Mouse (Mus musculus) neural tube, embryonic 11.5 days (tissue): ENCODE results near the gene Taf1. TPM values are rescaled to one million over a fixed set of nuclear protein-coding genes. Genes with fewer than 3 reads are reported as not detected.

Experiments
- ATAC-seq: fragments of 200-750 bp; cut with Nextera tagmentation; 2 replicates; pipeline ENCODE4 v1.8.0; 2017; ENCODE audit warnings: moderate number of reproducible peaks, mild to moderate bottlenecking, moderate TSS enrichment, moderate library complexity; ENCODE audit not compliant: insufficient read depth, low FRiP score, low TSS enrichment
- DNase-seq: peaks from one replicate; pipeline ENCODE4 v3.0.0-alpha.2; 2015; ENCODE audit warnings: low spot score
- H3K27ac ChIP-seq: fragments of 300-500 bp; sonication (generic); 2 replicates; pipeline ENCODE4 v1.5.1; 2014; ENCODE audit warnings: low read depth, mild to moderate bottlenecking, low read length
- H3K27me3 ChIP-seq: fragments of 300-500 bp; sonication (generic); 2 replicates; pipeline ENCODE4 v1.6.1; 2014; ENCODE audit warnings: mild to moderate bottlenecking, low read length, mixed read lengths; ENCODE audit not compliant: control insufficient read depth, insufficient read depth
- H3K36me3 ChIP-seq: fragments of 300-500 bp; sonication (generic); 2 replicates; pipeline ENCODE4 v1.6.1; 2014; ENCODE audit warnings: mild to moderate bottlenecking, low read length, moderate library complexity, mixed read lengths; ENCODE audit not compliant: control insufficient read depth, insufficient read depth
- H3K4me1 ChIP-seq: fragments of 300-500 bp; sonication (generic); 2 replicates; pipeline ENCODE4 v1.6.1; 2014; ENCODE audit warnings: low read length, mixed read lengths; ENCODE audit not compliant: control insufficient read depth, insufficient read depth
- H3K4me2 ChIP-seq: fragments of 300-500 bp; sonication (generic); 2 replicates; pipeline ENCODE4 v1.6.1; 2014; ENCODE audit warnings: low read depth, mild to moderate bottlenecking, moderate library complexity
- H3K4me3 ChIP-seq: fragments of 300-500 bp; sonication (generic); 2 replicates; pipeline ENCODE4 v1.5.1; 2014; ENCODE audit warnings: low read depth, low read length
- H3K9ac ChIP-seq: fragments of 300-500 bp; sonication (generic); 2 replicates; pipeline ENCODE4 v1.6.1; 2014; ENCODE audit warnings: mild to moderate bottlenecking, low read length
- H3K9me3 ChIP-seq: fragments of 300-500 bp; sonication (generic); 2 replicates; pipeline ENCODE4 v1.6.1; 2016; ENCODE audit warnings: low read length; ENCODE audit not compliant: control insufficient read depth
- WGBS: fragments of 180-500 bp; shearing (Covaris S2); extraction: QIAGEN DNeasy Blood & Tissue Kit; methylation state at CpG from one replicate; pipeline ENCODE4 v1.1.7; 2014; 5-methylcytosine and 5-hydroxymethylcytosine counted together
- polyA plus RNA-seq: library from polyadenylated mRNA; unstranded; fragments of >200 nt; fragmentation: Nextera tagmentation; extraction: Ambion mirVana; gene quantifications from 2 replicates; pipeline ENCODE4 v1.2.1, GENCODE M21; 2014

Taf1 gene
- polyA plus RNA-seq, 1 experiment from 2014 or later, result 22.3 TPM

DNA sequence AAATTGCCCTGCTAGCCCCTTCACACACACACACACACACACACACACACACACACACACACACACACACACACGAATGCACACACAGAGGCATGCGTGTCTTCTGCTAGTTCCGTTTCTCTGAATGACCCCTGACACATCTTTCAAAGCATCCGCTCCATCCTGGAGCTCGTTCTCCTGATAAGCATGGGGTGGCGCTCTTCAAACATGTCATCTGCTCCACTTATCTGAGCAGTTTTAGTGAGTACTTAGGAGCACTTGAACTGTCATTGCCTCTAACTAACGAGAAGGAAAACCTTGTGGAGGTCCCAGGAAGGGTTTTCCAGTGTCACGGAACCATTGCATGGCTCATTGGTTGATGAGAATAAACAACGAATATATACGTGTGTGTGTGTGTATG lies 85.4 kb downstream of the Taf1 start:
- Histone ChIP-seq H3K4me3 (no peak overlapping the region), H3K4me2 (no peak overlapping the region), H3K9ac (no peak overlapping the region), H3K4me1 (no peaks in the 10 kb centered on the region), H3K9me3 (no peaks in the 10 kb centered on the region), H3K36me3 (no peaks in the 10 kb centered on the region), H3K27ac (no peak overlapping the region), H3K27me3 (no peaks in the 10 kb centered on the region)
- WGBS, result 75% methylated on average over 10 of the region's 10 CpGs
- ATAC-seq (no peak), DNase-seq (no peak)

DNA sequence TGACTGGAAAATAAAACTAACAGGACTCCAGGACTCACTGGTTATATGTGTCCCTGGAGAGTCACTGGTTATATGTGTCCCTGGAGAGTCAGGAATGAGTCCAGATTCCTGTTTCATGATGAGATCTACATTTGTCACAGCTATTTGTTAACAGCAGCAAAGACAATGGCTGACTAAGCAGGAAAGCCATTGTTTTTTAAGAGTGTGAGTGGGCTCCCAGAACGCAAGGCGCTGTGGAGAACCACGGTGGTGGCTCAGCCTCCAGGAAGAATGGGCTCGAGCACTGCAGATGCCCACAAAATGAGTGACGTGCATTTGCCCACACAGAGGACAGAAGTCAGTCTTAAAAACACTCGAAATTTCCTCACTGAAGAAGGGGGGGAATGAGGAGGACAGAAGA lies 87.8 kb downstream of the Taf1 start:
- no peak for ATAC-seq
- Histone ChIP-seq H3K4me2 (no peak overlapping the region), H3K27me3 (no peaks in the 10 kb centered on the region), H3K9me3 (no peaks in the 10 kb centered on the region), H3K4me3 (no peak overlapping the region), H3K36me3 (no peaks in the 10 kb centered on the region), H3K9ac (no peak overlapping the region), H3K27ac (no peak overlapping the region), H3K4me1 (no peaks in the 10 kb centered on the region)
- WGBS, result 69% methylated on average over 6 of the region's 6 CpGs
- DNase-seq, result no peak

DNA sequence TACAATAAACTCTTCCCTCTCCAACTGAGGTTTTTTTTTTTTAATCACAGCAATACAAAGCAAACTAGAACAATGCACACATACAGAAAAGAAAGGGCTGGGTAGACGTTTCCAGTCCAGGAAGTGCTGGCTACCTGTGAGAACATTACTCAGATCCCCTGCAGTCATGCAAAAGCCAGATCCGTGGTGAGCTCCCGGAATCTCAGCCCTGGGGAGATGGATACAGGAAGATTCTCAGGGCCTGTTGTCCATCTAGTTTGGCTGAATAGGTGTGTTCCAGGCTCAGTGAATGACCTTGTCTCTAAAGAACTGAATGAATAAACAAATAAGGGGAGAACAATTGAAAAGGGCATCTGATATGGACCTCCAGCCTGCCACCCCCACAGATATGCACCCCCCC lies 90.0 kb downstream of the Taf1 start:
- Histone ChIP-seq H3K4me1 (no peaks in the 10 kb centered on the region), H3K4me2 (no peak overlapping the region), H3K9ac (no peak overlapping the region), H3K27me3 (no peaks in the 10 kb centered on the region), H3K36me3 (no peaks in the 10 kb centered on the region), H3K9me3 (no peaks in the 10 kb centered on the region), H3K27ac (no peak overlapping the region), H3K4me3 (no peak overlapping the region)
- ATAC-seq (no peak), DNase-seq (no peak)
- 71% methylated on average over 3 of the region's 3 CpGs for WGBS

DNA sequence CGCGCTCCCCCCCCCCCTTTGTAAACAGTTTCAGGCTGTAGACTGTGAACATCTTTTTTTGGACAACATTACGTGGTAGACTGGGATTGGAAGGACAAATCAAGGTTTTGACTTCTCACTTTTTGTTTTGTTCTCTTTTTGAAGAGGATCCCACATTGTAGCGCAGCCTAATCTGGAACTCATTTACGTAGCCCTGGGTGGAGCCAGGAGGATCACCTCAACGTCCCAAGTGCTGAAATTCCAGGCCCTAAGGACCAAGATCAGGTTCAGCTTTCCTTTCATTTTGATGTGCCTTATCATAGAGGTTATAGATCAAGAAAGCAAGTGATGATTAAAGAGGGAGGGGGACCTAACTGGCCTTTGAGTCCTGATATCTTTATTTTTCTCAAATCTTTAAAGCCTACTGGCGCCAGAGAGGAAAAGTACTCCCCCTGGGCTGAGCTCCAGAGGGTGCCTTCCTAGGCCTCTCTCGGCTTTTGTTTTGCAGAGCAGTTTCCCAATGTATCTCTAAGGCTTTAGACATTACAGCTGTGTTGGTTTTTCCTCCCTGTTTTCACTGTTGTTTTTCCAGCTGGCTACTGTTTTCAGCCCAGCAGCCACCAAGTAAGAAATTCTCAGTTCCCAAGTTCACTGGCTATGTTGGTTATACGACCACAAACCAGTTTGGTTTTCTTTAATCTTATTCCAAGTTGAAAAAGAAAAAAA lies 104.4 kb downstream of the Taf1 start:
- no peaks in the 10 kb centered on the region for H3K27me3 ChIP-seq
- DNase-seq (no peak), ATAC-seq (no peak)
- H3K27ac ChIP-seq, result no peak overlapping the region
- no peaks in the 10 kb centered on the region for H3K36me3 ChIP-seq
- H3K9ac ChIP-seq, result no peak overlapping the region
- 33% methylated on average over 8 of the region's 9 CpGs for WGBS
- H3K4me3 ChIP-seq, result no peak overlapping the region
- H3K4me1 ChIP-seq, result no peaks in the 10 kb centered on the region
- no peak overlapping the region for H3K4me2 ChIP-seq
- no peaks in the 10 kb centered on the region for H3K9me3 ChIP-seq

DNA sequence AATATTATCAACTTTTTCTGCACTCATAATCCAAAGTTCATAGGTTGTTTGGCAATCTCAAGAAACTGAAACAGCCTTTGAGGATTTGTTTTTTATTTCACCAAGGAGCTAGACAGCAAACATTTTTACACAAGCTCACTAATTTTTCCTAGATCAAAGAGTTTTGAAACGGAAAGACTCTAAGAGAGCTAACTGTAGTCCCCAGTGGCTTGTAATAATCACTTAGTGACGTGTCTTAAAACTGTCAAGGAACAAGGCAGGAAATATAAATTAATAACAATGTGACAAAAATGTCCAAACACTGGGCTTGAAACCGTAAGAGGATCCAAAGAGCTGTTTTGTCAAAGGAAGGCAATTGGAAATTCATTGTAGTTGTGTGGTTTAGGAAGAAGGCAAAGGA lies 106.3 kb downstream of the Taf1 start:
- no peaks in the 10 kb centered on the region for H3K4me1 ChIP-seq
- ATAC-seq (no peak), DNase-seq (no peak)
- H3K36me3 ChIP-seq, result no peaks in the 10 kb centered on the region
- no peaks in the 10 kb centered on the region for H3K9me3 ChIP-seq
- H3K27ac ChIP-seq, result no peak overlapping the region
- H3K4me3 ChIP-seq, result peak overlapping the region; percentile 70; the same call in 1 of the 2 replicates
- 27% methylated on average over 3 of the region's 3 CpGs for WGBS
- no peaks in the 10 kb centered on the region for H3K27me3 ChIP-seq
- peak overlapping the region; percentile 40; the same call in 1 of the 2 replicates for H3K4me2 ChIP-seq
- no peak overlapping the region for H3K9ac ChIP-seq

DNA sequence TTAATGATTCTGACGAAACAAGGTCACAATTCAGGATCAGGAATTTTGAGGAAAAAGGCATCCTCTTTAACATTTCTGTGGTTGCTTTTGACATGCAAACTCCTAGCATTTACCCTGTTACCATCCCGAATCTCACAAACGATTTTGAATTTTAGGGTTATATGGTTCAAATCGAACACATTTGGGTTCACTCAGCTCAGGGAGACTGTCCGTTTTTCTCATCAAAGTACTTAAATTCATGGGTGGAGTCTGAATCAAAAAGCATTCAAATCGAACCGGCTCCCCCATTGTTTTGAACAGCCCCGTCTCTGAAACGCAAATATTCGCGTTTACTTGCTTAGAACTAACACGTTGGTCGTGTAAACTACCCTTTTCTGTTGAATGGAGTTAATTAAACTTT lies 106.8 kb downstream of the Taf1 start:
- Histone ChIP-seq H3K4me2 (peak overlapping the region; percentile 40), H3K4me1 (no peaks in the 10 kb centered on the region), H3K36me3 (no peaks in the 10 kb centered on the region), H3K4me3 (peak overlapping the region; percentile 70), H3K9me3 (no peaks in the 10 kb centered on the region), H3K27me3 (no peaks in the 10 kb centered on the region), H3K9ac (0 out of 2 replicates have a peak overlapping the region, but pooled peaks have one; percentile 35), H3K27ac (no peak overlapping the region)
- no peak for DNase-seq
- no peak; the same call in 1 of the 2 replicates for ATAC-seq
- WGBS, result 15% methylated on average over 13 of the region's 13 CpGs

DNA sequence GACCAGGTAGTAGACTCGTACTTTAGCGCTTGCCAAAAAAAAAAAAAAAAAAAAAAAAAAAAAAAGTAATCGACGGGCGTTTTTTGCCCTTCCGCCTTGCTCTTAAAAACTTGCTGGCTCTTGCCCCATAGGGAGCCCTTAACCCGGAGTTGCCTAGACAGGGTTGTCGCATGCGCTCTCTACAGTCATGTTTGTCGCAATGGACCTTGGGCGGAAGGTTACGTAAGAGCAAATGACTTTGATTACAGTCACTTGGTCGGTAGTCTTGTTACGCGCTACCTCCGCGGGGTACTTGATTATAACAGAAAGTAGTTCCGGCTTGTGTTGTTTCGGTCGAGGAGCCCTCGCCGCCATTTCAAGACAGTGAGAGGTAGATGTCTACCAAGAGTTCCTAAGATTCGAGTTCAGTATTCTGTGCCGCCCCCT lies 107.2 kb downstream of the Taf1 start, which contains the start of gene Ogt:
Gene Ogt, plus strand, starts transcription at position 320 of the 426 bp plus-strand sequence.
- peak within 1 kb of the TSS; percentile 61 for H3K27ac ChIP-seq
- H3K4me2 ChIP-seq, result peak within 1 kb of the TSS; percentile 63
- H3K9me3 ChIP-seq, result no peaks in the 10 kb centered on the region
- H3K27me3 ChIP-seq, result no peaks in the 10 kb centered on the region
- peak within 1 kb of the TSS; percentile 80 for H3K9ac ChIP-seq
- H3K4me1 ChIP-seq, result no peaks in the 10 kb centered on the region
- peak within 1 kb of the TSS; percentile 70 for H3K4me3 ChIP-seq
- 11% methylated on average over 23 of the region's 24 CpGs for WGBS
- DNase-seq, result peak; percentile 86
- no peaks in the 10 kb centered on the region for H3K36me3 ChIP-seq
- ATAC-seq, result peak; percentile 91

DNA sequence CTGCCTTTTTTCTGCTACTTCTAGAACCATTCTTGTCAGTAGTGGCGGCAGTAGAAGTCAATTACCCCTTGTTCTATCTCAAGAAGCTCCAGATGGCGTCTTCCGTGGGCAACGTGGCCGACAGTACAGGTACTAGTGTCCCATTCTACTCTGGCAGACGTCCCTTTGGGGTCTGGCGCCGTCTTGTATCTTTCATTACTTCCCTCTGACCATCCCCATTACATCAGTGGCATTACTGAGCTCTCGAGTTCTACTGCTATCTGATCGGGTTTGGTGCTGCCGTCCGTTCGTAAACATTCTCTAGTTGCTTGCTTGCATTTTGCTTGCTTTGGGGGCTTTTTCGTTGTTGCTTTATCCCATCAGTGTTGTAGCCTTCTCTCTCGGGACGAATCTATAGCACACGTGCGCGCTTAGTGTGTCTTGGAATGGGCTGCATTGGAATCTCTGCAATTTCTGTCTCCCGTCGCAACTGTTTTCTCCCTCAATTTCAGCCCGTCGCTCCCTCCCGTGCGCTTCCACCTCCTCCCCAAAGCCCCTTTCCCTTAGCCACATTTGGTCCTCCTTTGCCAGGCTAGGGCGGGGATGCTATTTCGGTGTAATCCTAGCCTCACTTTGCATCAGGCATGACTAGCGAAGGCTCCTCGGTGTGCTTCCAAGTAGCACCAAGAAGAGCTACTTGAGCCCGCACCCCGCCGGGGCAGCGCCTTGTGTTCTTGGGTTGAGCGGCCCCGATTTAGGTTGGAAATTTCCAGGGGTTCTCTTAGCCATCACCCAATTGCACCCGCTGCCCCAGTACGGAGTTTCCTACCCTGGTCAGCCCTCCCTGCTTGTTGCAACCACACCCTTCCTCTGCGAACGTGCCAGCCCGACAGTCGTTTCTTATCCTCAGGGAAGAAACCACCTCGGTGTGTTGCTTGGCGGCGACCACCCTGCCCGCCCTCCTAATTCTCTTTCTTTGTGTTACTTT lies 107.9 kb downstream of the Taf1 start:
- Histone ChIP-seq H3K4me3 (peak overlapping the region; percentile 70), H3K4me2 (peak overlapping the region; percentile 63), H3K27ac (peak overlapping the region; percentile 61), H3K4me1 (no peaks in the 10 kb centered on the region), H3K36me3 (no peaks in the 10 kb centered on the region; the same call in 1 of the 2 replicates), H3K9me3 (no peaks in the 10 kb centered on the region), H3K9ac (peak overlapping the region; percentile 80), H3K27me3 (no peaks in the 10 kb centered on the region)
- 18% methylated on average over 45 of the region's 45 CpGs for WGBS
- ATAC-seq, result peak; percentile 36
- peak; percentile 36 for DNase-seq
